Mouse (Mus musculus) Patski (cell line): ENCODE data around the gene 4933425L06Rik. TPM values are rescaled to one million over a fixed set of nuclear protein-coding genes. Genes with fewer than 3 reads are reported as not detected.
A peak's percentile ranks its signal among the peaks of the same experiment; 100 is the strongest.

Experiments
- ATAC-seq: fragments of 100-300 bp; one replicate; pipeline ENCODE4 v1.8.0; 2021
- CTCF ChIA-PET: fragments of 350-600 bp; sonication (Branson Sonifier 250); formaldehyde crosslinking; loops from one replicate; lab custom pipeline; 2022; ENCODE audit warnings: inconsistent platforms; lab: Charles Lee
- POLR2A ChIA-PET: fragments of 350-600 bp; sonication (Branson Sonifier 250); formaldehyde crosslinking; loops from one replicate; lab custom pipeline; 2022; ENCODE audit warnings: antibody characterized with exemption, inconsistent platforms; lab: Charles Lee
- DNase-seq: peaks from one replicate; pipeline ENCODE4 v3.0.0-alpha.2; 2011; ENCODE audit warnings: low read depth, low spot score
- H3K27me3 ChIP-seq: fragments of 371-371 bp; one replicate; pipeline ENCODE4 v1.5.1; 2021
- CTCF ChIP-seq: fragments of 100-300 bp; IDR thresholded peaks from one replicate; pipeline ENCODE4 v1.5.1; 2021
- in situ Hi-C: fragments of 300-500 bp; cut with MboI; formaldehyde crosslinking; loops from 3 replicates; pipeline ENCODE4 v1.11.1; 2018; ENCODE audit warnings: low pct_unique_long_range_greater_than_20kb, mixed read lengths
- polyA plus RNA-seq: library from polyadenylated mRNA; unstranded; gene quantifications from one replicate; pipeline ENCODE4 v1.2.3, GENCODE M21; 2021

Gene 4933425L06Rik
- polyA plus RNA-seq, 1 experiment from 2014 or later: not detected

- DNase-seq (no peak), ATAC-seq (no peak)
- no peak for TF ChIP-seq CTCF
- in situ Hi-C loops: no loop called here
- ChIA-PET CTCF (interaction anchor here (1.5 kb wide), 1 partner anchor 11 kb away, joined by 3 read pairs; no protein-coding TSS in a partner anchor), POLR2A (no interaction called here)
- no peaks in the 10 kb centered on the region for H3K27me3 ChIP-seq
Measured at GRCm38 (mm10) chr13:105132776-105133175, 50.9 kb downstream of the 4933425L06Rik start.

- H3K27me3 ChIP-seq: no peaks in the 10 kb centered on the region
- no peak for DNase-seq
- ATAC-seq: no peak
- ChIA-PET POLR2A (interaction anchor here (0.6 kb wide), 1 partner anchor 94 kb away, joined by 3 read pairs; no protein-coding TSS in a partner anchor), CTCF (interaction anchor here (0.8 kb wide), 1 partner anchor 19 kb away, joined by 3 read pairs; no protein-coding TSS in a partner anchor)
- no peak for TF ChIP-seq CTCF
- in situ Hi-C loops: no loop called here
Measured at GRCm38 (mm10) chr13:105134397-105134796, 52.5 kb downstream of the 4933425L06Rik start.

- in situ Hi-C loops: no loop called here
- ChIA-PET CTCF (no interaction called here), POLR2A (no interaction called here)
- ATAC-seq: no peak
- H3K27me3 ChIP-seq: no peaks in the 10 kb centered on the region
- no peak for TF ChIP-seq CTCF
- DNase-seq: no peak
Measured at GRCm38 (mm10) chr13:105139881-105140280, 58.0 kb downstream of the 4933425L06Rik start.

- ATAC-seq (no peak), DNase-seq (no peak)
- in situ Hi-C loops: no loop called here
- POLR2A ChIA-PET: no interaction called here
- CTCF ChIA-PET: interaction anchor here (0.9 to 1.2 kb wide), 2 partner anchors 8 to 21 kb away, joined by 3 read pairs; no protein-coding TSS in a partner anchor
- TF ChIP-seq CTCF: no peak
- H3K27me3 ChIP-seq: no peaks in the 10 kb centered on the region
Measured at GRCm38 (mm10) chr13:105146827-105147226, 64.9 kb downstream of the 4933425L06Rik start.

- DNase-seq (no peak), ATAC-seq (no peak)
- no peak for TF ChIP-seq CTCF
- no peaks in the 10 kb centered on the region for H3K27me3 ChIP-seq
- POLR2A ChIA-PET: no interaction called here
- CTCF ChIA-PET: no interaction called here
- in situ Hi-C loops: no loop called here
Measured at GRCm38 (mm10) chr13:105147795-105148418, 66.0 kb downstream of the 4933425L06Rik start.

GRCm38 (mm10) chr13:105150006-105150405 lies 68.1 kb downstream of the 4933425L06Rik start:
- ChIA-PET CTCF (no interaction called here), POLR2A (no interaction called here)
- ATAC-seq: no peak
- DNase-seq: no peak
- TF ChIP-seq CTCF: no peak
- in situ Hi-C loops: no loop called here
- no peaks in the 10 kb centered on the region for H3K27me3 ChIP-seq

GRCm38 (mm10) chr13:105153955-105154354 lies 72.0 kb downstream of the 4933425L06Rik start:
- ChIA-PET CTCF (interaction anchor here (0.6 to 1.0 kb wide), 2 partner anchors 10 to 20 kb away, joined by 3 read pairs; no protein-coding TSS in a partner anchor), POLR2A (no interaction called here)
- in situ Hi-C loops: no loop called here
- peak; percentile 50 for TF ChIP-seq CTCF
- no peaks in the 10 kb centered on the region for H3K27me3 ChIP-seq
- ATAC-seq (no peak), DNase-seq (no peak)

- no peak for TF ChIP-seq CTCF
- DNase-seq (no peak), ATAC-seq (no peak)
- ChIA-PET CTCF (no interaction called here), POLR2A (no interaction called here)
- in situ Hi-C loops: no loop called here
- H3K27me3 ChIP-seq: no peaks in the 10 kb centered on the region
Measured at GRCm38 (mm10) chr13:105165441-105165840, 83.5 kb downstream of the 4933425L06Rik start.

Other genes starting within 250 kb of the 4933425L06Rik start
- 0.08 TPM for gene Shisal2b, start 218.2 kb upstream of the 4933425L06Rik start, polyA plus RNA-seq
- not detected for gene Rgs7bp, start 27.2 kb upstream of the 4933425L06Rik start, polyA plus RNA-seq
- gene Rnf180, start 212.7 kb downstream of the 4933425L06Rik start, polyA plus RNA-seq: 1.3 TPM